Mouse (Mus musculus): ENCODE data around the gene Tmem121b. TPM values are rescaled to one million over a fixed set of nuclear protein-coding genes. Genes with fewer than 3 reads are reported as not detected.

Gene Tmem121b
- polyA plus RNA-seq (2017; shearing (Covaris generic)): 0.17 TPM

DNA sequence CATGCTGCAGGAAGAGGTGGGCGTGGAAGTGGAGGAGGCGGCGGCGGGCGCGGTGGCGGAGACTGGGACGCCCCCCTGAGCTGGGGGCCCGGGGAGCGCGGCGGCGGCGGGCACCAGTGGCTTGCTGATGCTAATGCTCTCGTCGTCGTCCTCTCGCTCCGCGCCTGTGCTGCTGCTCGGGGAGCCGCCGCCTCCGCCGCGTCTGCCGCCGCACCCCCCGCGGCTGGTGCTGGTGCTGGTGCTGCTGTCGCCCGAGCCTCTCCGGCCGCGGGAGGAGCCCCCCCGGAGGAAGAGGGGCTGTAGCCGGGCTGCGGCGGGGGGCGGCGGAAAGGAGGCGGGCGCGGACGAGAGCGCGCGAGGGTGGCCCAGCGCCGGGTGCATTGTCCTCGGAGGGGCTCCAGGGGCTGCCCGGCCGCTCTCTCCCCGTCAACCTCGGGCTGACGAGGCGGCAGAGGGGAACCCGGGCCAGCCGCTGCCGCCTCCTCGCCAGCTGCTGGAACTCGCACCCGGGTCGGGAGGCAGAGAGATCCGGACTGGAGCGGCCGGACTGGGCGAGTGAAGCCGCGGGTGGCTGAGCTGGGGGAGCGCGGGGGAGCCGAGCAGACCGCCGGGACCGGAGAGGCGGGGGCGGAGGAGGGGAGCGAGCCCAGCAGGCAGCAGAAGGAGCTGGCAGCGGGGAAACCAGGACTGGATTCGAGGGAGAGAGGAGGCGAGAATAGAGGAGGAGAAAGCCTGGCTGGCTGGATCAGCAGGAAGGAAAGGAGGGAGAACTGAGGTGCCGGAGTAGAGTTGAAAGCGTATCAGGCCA lies at the start of gene Tmem121b:
TSS of gene Tmem121b (minus strand) at position 434 of the 808 bp plus-strand sequence.

DNA sequence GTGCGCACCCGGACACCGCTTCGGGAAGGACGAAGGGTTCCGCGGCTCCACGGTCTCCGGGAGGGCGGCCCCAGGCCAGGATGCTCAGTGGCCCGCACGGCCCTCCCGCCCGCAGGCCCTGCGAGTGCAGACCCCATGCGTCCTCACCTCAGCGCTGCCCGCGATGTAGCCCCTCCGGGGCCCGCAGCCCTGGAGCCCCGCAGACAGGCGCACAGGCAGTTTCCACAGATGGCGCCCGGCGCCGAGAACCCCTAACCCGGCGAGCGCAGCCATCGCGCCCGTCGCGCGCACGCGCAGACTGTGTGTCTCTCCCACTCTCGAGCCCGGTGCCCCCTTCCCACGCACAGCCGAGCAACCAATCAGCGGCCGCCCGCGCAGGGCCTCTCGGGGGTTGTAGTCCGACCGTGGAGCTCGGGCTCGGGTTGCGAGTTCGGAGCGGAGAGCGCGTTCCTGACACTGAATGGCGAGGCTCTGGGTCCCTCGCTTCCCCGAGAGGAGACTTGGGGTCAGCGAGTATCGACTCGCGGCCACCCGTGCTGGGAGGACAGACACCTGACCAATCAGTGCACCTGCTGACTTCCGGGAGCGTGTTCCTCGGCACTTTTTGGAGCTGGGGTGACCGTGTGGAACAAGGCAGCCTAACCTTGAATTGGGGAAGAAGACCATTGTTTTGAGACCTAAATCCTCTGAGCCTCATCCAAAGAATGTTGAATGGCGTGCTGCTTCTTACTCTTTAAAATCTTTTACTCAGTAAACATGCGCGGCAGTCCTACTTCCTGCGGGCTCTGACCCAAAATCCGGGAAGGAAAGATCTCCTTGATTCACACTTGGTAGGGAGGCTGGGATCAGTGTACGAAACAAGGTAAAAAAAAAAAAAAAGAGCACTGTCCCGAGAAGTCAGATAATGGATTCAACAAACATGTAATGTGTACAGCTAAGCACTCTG lies 37.7 kb upstream of the Tmem121b start, which contains the start of gene Hdhd5:
TSS of gene Hdhd5 (minus strand) at position 300 of the 946 bp plus-strand sequence.

DNA sequence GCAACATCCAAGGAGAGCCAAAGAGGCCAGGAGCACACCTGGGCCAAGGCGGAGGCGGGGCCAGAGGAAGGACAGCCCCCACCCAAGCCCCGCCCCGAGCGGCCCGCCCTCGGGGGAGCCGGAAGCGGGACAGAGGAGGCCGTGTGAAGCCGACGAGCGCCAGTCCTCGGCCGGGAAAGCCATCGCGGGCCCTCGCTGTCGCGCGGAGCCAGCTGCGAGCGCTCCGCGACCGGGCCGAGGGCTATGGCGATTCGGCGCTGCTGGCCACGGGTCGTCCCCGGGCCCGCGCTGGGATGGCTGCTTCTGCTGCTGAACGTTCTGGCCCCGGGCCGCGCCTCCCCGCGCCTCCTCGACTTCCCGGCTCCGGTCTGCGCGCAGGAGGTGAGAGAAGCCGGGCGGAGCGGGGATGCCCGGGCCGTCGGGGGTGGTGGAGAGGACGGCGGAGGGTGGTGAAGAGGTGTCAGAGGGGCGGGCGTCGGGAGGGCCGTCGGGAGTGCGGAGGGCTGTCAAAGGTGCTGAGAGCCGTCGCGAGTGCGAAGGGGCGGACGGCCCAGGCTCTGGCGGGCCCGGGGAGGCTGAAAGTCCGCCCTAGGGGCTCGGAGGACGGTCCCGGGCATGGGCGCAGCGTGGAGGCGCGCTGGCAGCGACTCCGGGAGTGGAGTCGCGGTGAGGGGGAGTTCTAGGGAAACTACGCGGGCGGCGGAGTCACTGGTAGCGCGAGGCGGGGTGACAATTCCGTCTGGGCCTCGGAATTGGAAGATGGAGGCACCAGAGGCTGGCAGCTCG lies 30.3 kb downstream of the Tmem121b start, which contains the start of gene Il17ra:
TSS of gene Il17ra (plus strand) at position 162 of the 786 bp plus-strand sequence.

Other genes with a start within 250 kb of the Tmem121b start
- not detected for gene D330020A13Rik, start 199.4 kb downstream of the Tmem121b start, polyA plus RNA-seq (2017; shearing (Covaris generic))
- 0.10 TPM for gene B4galnt3, start 199.2 kb downstream of the Tmem121b start, polyA plus RNA-seq (2017; shearing (Covaris generic))
- 144 TPM for gene Kdm5a, start 129.7 kb downstream of the Tmem121b start, polyA plus RNA-seq (2017; shearing (Covaris generic))
- 7.4 TPM for gene Ccdc77, start 129.4 kb downstream of the Tmem121b start, polyA plus RNA-seq (2017; shearing (Covaris generic))
- 160 TPM for gene Il17ra, start 30.6 kb downstream of the Tmem121b start, polyA plus RNA-seq (2017; shearing (Covaris generic))
- 114 TPM for gene Hdhd5, start 37.5 kb upstream of the Tmem121b start, polyA plus RNA-seq (2017; shearing (Covaris generic))
- 0.31 TPM for gene Cecr2, start 172.6 kb upstream of the Tmem121b start, polyA plus RNA-seq (2017; shearing (Covaris generic))

Data from effector memory CD4-positive, alpha-beta T cell, adult 5 months (primary cell).